Mouse (Mus musculus): ENCODE results near the gene H1fnt. TPM values are rescaled to one million over a fixed set of nuclear protein-coding genes. Genes with fewer than 3 reads are reported as not detected.

The H1fnt gene
- not detected in 2 replicates for polyA plus RNA-seq (2015; fragmentation: Nextera tagmentation; extraction: Ambion mirVana)

DNA sequence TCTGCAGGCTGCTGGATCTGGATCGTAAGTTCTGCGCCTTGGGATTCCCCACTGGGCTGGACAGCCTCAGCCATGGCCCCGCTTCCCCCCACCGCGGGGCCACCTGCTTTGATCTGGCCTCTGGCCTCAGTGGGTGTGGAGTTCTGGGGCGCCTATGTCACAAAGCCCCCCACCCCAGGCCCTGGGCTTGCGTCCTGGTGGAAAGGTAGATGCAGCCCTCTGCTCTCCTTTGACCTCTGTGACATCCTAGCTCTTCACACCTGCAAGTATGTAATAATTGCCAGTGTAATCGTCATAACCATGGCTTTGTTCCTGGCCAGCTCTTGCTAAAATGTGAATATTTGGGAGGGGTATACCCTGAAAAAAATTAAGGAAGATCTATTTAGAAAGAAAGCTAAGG, at the start of gene H1fnt:
TSS of gene H1fnt (minus strand) at position 101 of the 400 bp plus-strand sequence.

DNA sequence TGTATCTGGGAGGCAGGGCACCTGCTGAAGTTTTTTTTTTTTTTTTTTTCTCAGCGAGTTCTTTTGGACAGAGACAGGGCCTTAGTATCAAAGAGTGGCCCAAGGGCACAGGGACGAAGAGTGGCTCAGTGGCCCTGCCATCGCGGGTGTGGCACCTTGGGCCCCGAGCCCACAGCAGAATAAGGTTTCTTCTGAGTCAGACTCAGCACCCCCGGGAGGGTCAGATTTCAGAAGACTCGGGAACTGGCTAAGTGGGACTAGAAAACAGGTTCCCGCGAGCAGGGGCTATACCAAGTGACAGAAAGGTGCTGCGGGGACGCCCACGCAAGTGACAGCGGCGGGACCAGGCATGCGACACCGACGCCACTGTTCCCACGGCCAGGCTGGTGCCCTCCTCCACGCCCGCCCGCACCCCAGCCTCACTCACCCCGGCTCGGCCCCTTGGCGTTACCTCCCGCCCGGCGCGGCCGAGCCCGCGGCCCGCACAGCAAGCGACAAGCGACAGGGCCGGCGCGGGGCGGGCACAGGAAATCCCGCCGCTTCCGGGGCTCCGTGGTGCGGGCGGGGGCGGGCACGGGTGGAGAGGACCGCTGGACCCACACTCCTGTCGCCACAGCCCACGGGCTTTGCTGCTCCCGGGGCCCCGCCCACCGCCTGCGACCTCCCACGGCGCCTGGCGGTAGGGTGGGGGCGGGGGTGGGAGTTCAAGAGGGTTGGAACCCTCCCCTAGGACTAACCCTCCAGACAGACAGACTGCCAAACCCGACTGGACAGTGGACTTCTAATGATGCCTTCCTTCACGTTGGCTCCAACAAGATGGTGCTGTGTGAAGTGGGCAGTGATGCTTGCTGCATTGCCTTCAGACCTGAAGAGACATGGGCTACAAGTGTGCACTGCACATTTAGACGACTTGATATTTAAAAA, 38.8 kb upstream of the H1fnt start, which contains the start of gene Zfp641:
TSS of gene Zfp641 (minus strand) at position 534 of the 924 bp plus-strand sequence.

DNA sequence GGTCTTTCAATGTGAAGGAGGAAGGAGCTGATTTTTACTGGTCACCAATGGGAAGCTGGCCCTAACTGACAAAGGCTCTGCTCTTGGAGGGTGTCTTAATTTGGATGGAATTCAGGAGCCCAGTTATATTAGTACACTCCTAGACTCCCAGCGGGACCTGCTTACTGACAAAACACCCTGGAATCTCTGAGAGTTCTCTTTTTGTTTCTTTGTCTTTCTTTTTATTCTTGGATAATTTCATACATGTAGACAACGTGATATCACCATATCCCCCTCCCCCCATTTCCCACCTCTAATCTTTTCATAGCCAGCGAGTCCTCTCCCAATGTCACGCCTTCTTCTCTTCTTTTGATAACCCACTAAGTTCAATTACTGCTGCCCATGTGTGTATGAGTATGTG, 22.7 kb downstream of the H1fnt start, which contains the start of gene Olfr286:
TSS of gene Olfr286 (minus strand) at position 101 of the 400 bp plus-strand sequence.

GRCm38 (mm10) chr15:98220877-98221276, 36.2 kb downstream of the H1fnt start, which contains the start of the genes Gm44579 and Olfr287:
Gm44579 (minus strand) TSS chr15:98220977.
Olfr287 (minus strand) TSS chr15:98221056.

Other genes starting within 250 kb of the H1fnt start
- 396 and 442 TPM in 2 replicates for gene Pfkm, start 164.7 kb downstream of the H1fnt start, polyA plus RNA-seq (2015; fragmentation: Nextera tagmentation; extraction: Ambion mirVana)
- 8.0 and 9.2 TPM in 2 replicates for gene Senp1, start 163.5 kb downstream of the H1fnt start, polyA plus RNA-seq (2015; fragmentation: Nextera tagmentation; extraction: Ambion mirVana)
- 189 and 195 TPM in 2 replicates for gene Asb8, start 91.7 kb downstream of the H1fnt start, polyA plus RNA-seq (2015; fragmentation: Nextera tagmentation; extraction: Ambion mirVana)
- gene Ccdc184, start 90.1 kb downstream of the H1fnt start, polyA plus RNA-seq (2015; fragmentation: Nextera tagmentation; extraction: Ambion mirVana), result 0.09 and 0.19 TPM in 2 replicates
- not detected in 2 replicates for gene Olfr288, start 61.8 kb downstream of the H1fnt start, polyA plus RNA-seq (2015; fragmentation: Nextera tagmentation; extraction: Ambion mirVana)
- gene Gm44579, start 36.3 kb downstream of the H1fnt start, polyA plus RNA-seq (2015; fragmentation: Nextera tagmentation; extraction: Ambion mirVana), result not detected in 2 replicates
- gene Olfr287, start 36.2 kb downstream of the H1fnt start, polyA plus RNA-seq (2015; fragmentation: Nextera tagmentation; extraction: Ambion mirVana), result not detected in 2 replicates
- gene Olfr286, start 22.8 kb downstream of the H1fnt start, polyA plus RNA-seq (2015; fragmentation: Nextera tagmentation; extraction: Ambion mirVana), result not detected in 2 replicates
- gene Zfp641, start 38.9 kb upstream of the H1fnt start, polyA plus RNA-seq (2015; fragmentation: Nextera tagmentation; extraction: Ambion mirVana), result 2.9 and 3.2 TPM in 2 replicates
- not detected in 2 replicates for gene Olfr285, start 60.1 kb upstream of the H1fnt start, polyA plus RNA-seq (2015; fragmentation: Nextera tagmentation; extraction: Ambion mirVana)
- gene Olfr284, start 83.7 kb upstream of the H1fnt start, polyA plus RNA-seq (2015; fragmentation: Nextera tagmentation; extraction: Ambion mirVana), result not detected in 2 replicates
- gene Olfr283, start 123.7 kb upstream of the H1fnt start, polyA plus RNA-seq (2015; fragmentation: Nextera tagmentation; extraction: Ambion mirVana), result not detected in 2 replicates
- gene Olfr282, start 173.9 kb upstream of the H1fnt start, polyA plus RNA-seq (2015; fragmentation: Nextera tagmentation; extraction: Ambion mirVana), result not detected in 2 replicates
- gene Olfr281, start 195.3 kb upstream of the H1fnt start, polyA plus RNA-seq (2015; fragmentation: Nextera tagmentation; extraction: Ambion mirVana), result not detected in 2 replicates
- gene OR5BS1P, start 212.6 kb upstream of the H1fnt start, polyA plus RNA-seq (2015; fragmentation: Nextera tagmentation; extraction: Ambion mirVana), result not detected in 2 replicates
- 0.17 TPM in 1 of 2 replicates, not detected in the other for gene Lalba, start 225.4 kb upstream of the H1fnt start, polyA plus RNA-seq (2015; fragmentation: Nextera tagmentation; extraction: Ambion mirVana)
- gene Olfr279, start 235.1 kb upstream of the H1fnt start, polyA plus RNA-seq (2015; fragmentation: Nextera tagmentation; extraction: Ambion mirVana), result not detected in 2 replicates

Data from skeletal muscle tissue, postnatal 0 days (tissue).